Comparison of ENCODE assay signal across 7 mouse cellular contexts in genomic region chr5:122104201-122104600, GRCm38 (mm10). TPM values are rescaled to one million over a fixed set of nuclear protein-coding genes. Genes with fewer than 3 reads are reported as not detected.
DNase-seq lines count a peak whose midpoint lies in the region; ATAC-seq and TF ChIP-seq lines count a peak whose summit lies in the region.

No protein-coding gene starts in this region.

- peak; percentile 57 for DNase-seq in kidney, postnatal 0 days (ENCODE audit: low spot score)
- DNase-seq in natural killer cell, adult 2 months (ENCODE audit: low spot score in 2 of 2) = peak; percentile 20 to 57
- no peak for DNase-seq in frontal cortex, postnatal 14 days (ENCODE audit: low spot score in 2 of 2)

- no peaks in the 10 kb centered on the region for H3K9me3 ChIP-seq in kidney, postnatal 0 days (replicated peaks; ENCODE audit: low read length)
- no peaks in the 10 kb centered on the region for H3K9me3 ChIP-seq in kidney, embryonic 14.5 days (ENCODE audit: control insufficient read depth, low read length)
- no peaks in the 10 kb centered on the region for H3K9me3 ChIP-seq in ES-Bruce4 (replicated peaks; ENCODE audit: control insufficient read depth, insufficient read depth, low read length, poor library complexity, severe bottlenecking)
- no peaks in the 10 kb centered on the region for H3K9me3 ChIP-seq in heart, embryonic 12.5 days (replicated peaks)

- H3K9ac ChIP-seq in kidney, postnatal 0 days (ENCODE audit: low read depth, low read length) = no peak overlapping the region
- no peak overlapping the region for H3K9ac ChIP-seq in kidney, embryonic 14.5 days (ENCODE audit: low read depth, low read length)
- H3K9ac ChIP-seq in ES-Bruce4 (ENCODE audit: low read depth, poor library complexity, severe bottlenecking) = no peak overlapping the region
- H3K9ac ChIP-seq in heart, embryonic 12.5 days = peak overlapping the region; percentile 88

- H3K79me2 ChIP-seq in C2C12 (ENCODE audit: control insufficient read depth, insufficient read depth) = no peaks in the 10 kb centered on the region

- H3K4me1 ChIP-seq in kidney, postnatal 0 days (replicated peaks; ENCODE audit: insufficient read depth, low read length) = no peaks in the 10 kb centered on the region; the same call in 1 of the 2 replicates
- no peaks in the 10 kb centered on the region for H3K4me1 ChIP-seq in kidney, embryonic 14.5 days (ENCODE audit: control insufficient read depth, insufficient read depth, low read length)
- no peaks in the 10 kb centered on the region for H3K4me1 ChIP-seq in ES-Bruce4 (ENCODE audit: control insufficient read depth, insufficient read depth, low read length)
- peaks cover 22% of the 10 kb centered on the region for H3K4me1 ChIP-seq in heart, embryonic 12.5 days (replicated peaks)

- WGBS in kidney, postnatal 0 days = 21% methylated on average over 2 of the region's 2 CpGs
- 32% methylated on average over 2 of the region's 2 CpGs for WGBS in kidney, embryonic 14.5 days
- 19% methylated on average over 2 of the region's 2 CpGs for whole genome bisulfite sequencing in heart, embryonic 12.5 days

- no peaks in the 10 kb centered on the region for H3K36me3 ChIP-seq in kidney, postnatal 0 days (ENCODE audit: insufficient read depth, low read length)
- no peaks in the 10 kb centered on the region for H3K36me3 ChIP-seq in kidney, embryonic 14.5 days (ENCODE audit: control insufficient read depth, insufficient read depth, low read length)
- H3K36me3 ChIP-seq in C2C12 (ENCODE audit: control insufficient read depth, insufficient read depth) (no peaks in the 10 kb centered on the region), ES-Bruce4 (ENCODE audit: control insufficient read depth, insufficient read depth, low read length, poor library complexity, severe bottlenecking) (no peaks in the 10 kb centered on the region)
- H3K36me3 ChIP-seq in heart, embryonic 12.5 days = peaks cover 53% of the 10 kb centered on the region

- H3K27ac ChIP-seq in kidney, postnatal 0 days = no peak overlapping the region
- no peak overlapping the region for H3K27ac ChIP-seq in kidney, embryonic 14.5 days (ENCODE audit: low read depth, low read length)
- no peak overlapping the region for H3K27ac ChIP-seq in ES-Bruce4 (ENCODE audit: insufficient read depth, low read length)
- peak overlapping the region; percentile 98 for H3K27ac ChIP-seq in heart, embryonic 12.5 days (ENCODE audit: poor library complexity, severe bottlenecking)

- no peaks in the 10 kb centered on the region; the same call in 1 of the 2 replicates for H3K27me3 ChIP-seq in kidney, postnatal 0 days (ENCODE audit: insufficient read depth, low read length)
- peaks cover 3% of the 10 kb centered on the region; the same call in 1 of the 2 replicates for H3K27me3 ChIP-seq in kidney, embryonic 14.5 days (ENCODE audit: control insufficient read depth, insufficient read depth, low read length)
- peaks cover 80% of the 10 kb centered on the region for H3K27me3 ChIP-seq in C2C12 (ENCODE audit: control insufficient read depth, insufficient read depth, insufficient read length)
- H3K27me3 ChIP-seq in ES-Bruce4 (ENCODE audit: control insufficient read depth, insufficient read depth, low read length, poor library complexity, severe bottlenecking) = no peaks in the 10 kb centered on the region
- peaks cover 22% of the 10 kb centered on the region for H3K27me3 ChIP-seq in heart, embryonic 12.5 days (replicated peaks)

- no peak for ATAC-seq in kidney, postnatal 0 days (replicated peaks; ENCODE audit: low FRiP score, low read depth)
- ATAC-seq in kidney, embryonic 14.5 days (ENCODE audit: low FRiP score, low TSS enrichment) = no peak
- ATAC-seq in heart, embryonic 12.5 days (ENCODE audit: insufficient number of reproducible peaks, low FRiP score) = no peak

- TF ChIP-seq POLR2A in ES-Bruce4 (IDR thresholded peaks at IDR 0.05; ENCODE audit: insufficient read depth, low read length) = no peak

- no peak for TF ChIP-seq EP300 in ES-Bruce4 (IDR thresholded peaks at IDR 0.05; ENCODE audit: insufficient read depth, low read depth, low read length)

- TF ChIP-seq CTCF in kidney, postnatal 0 days (IDR thresholded peaks at IDR 0.05; ENCODE audit: low read depth) = peak; percentile 78
- TF ChIP-seq CTCF in C2C12 (IDR thresholded peaks at IDR 0.05; ENCODE audit: control insufficient read depth, insufficient read depth, insufficient read length) (peak; percentile 33), ES-Bruce4 (IDR thresholded peaks at IDR 0.05; ENCODE audit: low read depth, low read length) (peak; percentile 83)

- no peak overlapping the region for H3K4me3 ChIP-seq in kidney, postnatal 0 days (replicated peaks; ENCODE audit: low read depth, low read length)
- no peak overlapping the region for H3K4me3 ChIP-seq in kidney, embryonic 14.5 days (ENCODE audit: low read length)
- H3K4me3 ChIP-seq in C2C12 (ENCODE audit: insufficient read depth, poor library complexity, severe bottlenecking) (no peak overlapping the region), ES-Bruce4 (ENCODE audit: low read depth, low read length) (no peak overlapping the region)
- peak overlapping the region; percentile 58 for H3K4me3 ChIP-seq in heart, embryonic 12.5 days

- H3K4me2 ChIP-seq in kidney, postnatal 0 days (ENCODE audit: low read length) = no peak overlapping the region
- no peak overlapping the region for H3K4me2 ChIP-seq in kidney, embryonic 14.5 days (replicated peaks; ENCODE audit: low read depth, low read length)
- peak overlapping the region; percentile 79 for H3K4me2 ChIP-seq in heart, embryonic 12.5 days

- no peak overlapping the region for H3ac ChIP-seq in C2C12 (ENCODE audit: control insufficient read depth, insufficient read length, low read depth)

- H3K79me3 ChIP-seq in C2C12 (ENCODE audit: low read depth) = no peaks in the 10 kb centered on the region

TF ChIP-seq in C2C12, 6 proteins besides CTCF, POLR2A, EP300 and RAD21:
- TF ChIP-seq MYOD1 (IDR thresholded peaks at IDR 0.05; ENCODE audit: control insufficient read depth, insufficient read length, low read depth) (no peak), MYOG (IDR thresholded peaks at IDR 0.05; ENCODE audit: control insufficient read depth, extremely low read depth, insufficient read length) (no peak), FOSL1 (IDR thresholded peaks at IDR 0.05; ENCODE audit: insufficient read depth, low read length, poor library complexity, severe bottlenecking) (no peak), CEBPB (IDR thresholded peaks at IDR 0.05; ENCODE audit: low read depth) (no peak), USF1 (IDR thresholded peaks at IDR 0.05; ENCODE audit: low read depth) (no peak), MAX (IDR thresholded peaks at IDR 0.05) (no peak)

RNA-seq across cellular contexts. Expression of gene Myl2, which starts 3.5 kb away (rescaled TPM):
- 0.80 and 1.4 TPM in 2 replicates for polyA plus RNA-seq in kidney, postnatal 0 days (2015; fragmentation: Nextera tagmentation; extraction: Ambion mirVana)
- 1.6 TPM in 1 of 2 replicates, not detected in the other for polyA plus RNA-seq in kidney, embryonic 14.5 days (2014; fragmentation: Nextera tagmentation; extraction: Ambion mirVana)
- polyA plus RNA-seq in C2C12 (2012; fragmentation: generic; extraction: Trizol) = not detected
- not detected in 2 replicates for polyA plus RNA-seq in ES-Bruce4 (2011; ENCODE audit: insufficient read depth, insufficient read length, low read depth, missing spikeins)
- polyA plus RNA-seq in heart, embryonic 12.5 days (2016; fragmentation: Nextera tagmentation; extraction: Ambion mirVana) = 7,161 and 7,647 TPM in 2 replicates

RNA-seq across cellular contexts. Expression of gene Ccdc63, which starts 36.4 kb away (rescaled TPM):
- polyA plus RNA-seq in kidney, postnatal 0 days (2015; fragmentation: Nextera tagmentation; extraction: Ambion mirVana) = not detected in 2 replicates
- polyA plus RNA-seq in kidney, embryonic 14.5 days (2014; fragmentation: Nextera tagmentation; extraction: Ambion mirVana) = 0.31 and 0.36 TPM in 2 replicates
- not detected for polyA plus RNA-seq in C2C12 (2012; fragmentation: generic; extraction: Trizol)
- 2.4 and 3.0 TPM in 2 replicates for polyA plus RNA-seq in ES-Bruce4 (2011; ENCODE audit: insufficient read depth, insufficient read length, low read depth, missing spikeins)
- 0.33 and 0.42 TPM in 2 replicates for polyA plus RNA-seq in heart, embryonic 12.5 days (2016; fragmentation: Nextera tagmentation; extraction: Ambion mirVana)

RNA-seq across cellular contexts. Expression of gene Ppp1cc, which starts 53.9 kb away (rescaled TPM):
- 203 and 220 TPM in 2 replicates for polyA plus RNA-seq in kidney, postnatal 0 days (2015; fragmentation: Nextera tagmentation; extraction: Ambion mirVana)
- 281 and 296 TPM in 2 replicates for polyA plus RNA-seq in kidney, embryonic 14.5 days (2014; fragmentation: Nextera tagmentation; extraction: Ambion mirVana)
- polyA plus RNA-seq in C2C12 (2012; fragmentation: generic; extraction: Trizol) = 183 TPM
- 437 and 458 TPM in 2 replicates for polyA plus RNA-seq in ES-Bruce4 (2011; ENCODE audit: insufficient read depth, insufficient read length, low read depth, missing spikeins)
- polyA plus RNA-seq in heart, embryonic 12.5 days (2016; fragmentation: Nextera tagmentation; extraction: Ambion mirVana) = 222 and 230 TPM in 2 replicates

RNA-seq across cellular contexts. Expression of gene Cux2, which starts 54.3 kb away (rescaled TPM):
- polyA plus RNA-seq in kidney, postnatal 0 days (2015; fragmentation: Nextera tagmentation; extraction: Ambion mirVana) = 5.1 and 5.9 TPM in 2 replicates
- 12.9 and 15.1 TPM in 2 replicates for polyA plus RNA-seq in kidney, embryonic 14.5 days (2014; fragmentation: Nextera tagmentation; extraction: Ambion mirVana)
- 0.08 TPM for polyA plus RNA-seq in C2C12 (2012; fragmentation: generic; extraction: Trizol)
- 2.9 and 3.6 TPM in 2 replicates for polyA plus RNA-seq in ES-Bruce4 (2011; ENCODE audit: insufficient read depth, insufficient read length, low read depth, missing spikeins)
- polyA plus RNA-seq in heart, embryonic 12.5 days (2016; fragmentation: Nextera tagmentation; extraction: Ambion mirVana) = 7.6 and 10.1 TPM in 2 replicates

Comparison
In these comparisons a context has a peak if more than half of its experiments do, and no peak if none do; other contexts are left out.
1. DNase-seq: peak in kidney, postnatal 0 days (single experiment) and natural killer cell, adult 2 months (2 of 2); none in frontal cortex, postnatal 14 days (0 of 2).
2. CTCF ChIP-seq: peak in every context shown above with its lines; median percentile 83 in ES-Bruce4; 78 in kidney, postnatal 0 days; 33 in C2C12.
3. RNA of gene Myl2, which starts 3.5 kb away (polyA plus RNA-seq): 7,161 to 7,647 TPM in heart, embryonic 12.5 days; 1.6 TPM in kidney, embryonic 14.5 days, 0.80 to 1.4 TPM in kidney, postnatal 0 days, not detected in C2C12 (single experiment) and not detected in ES-Bruce4; every median in the first group is over 1,000 times any median in the second.